Mouse (Mus musculus): ENCODE measurements around the gene Elp4.

- no peak for TF ChIP-seq CEBPB (IDR thresholded peaks at IDR 0.05; ENCODE audit: low read depth)
- TF ChIP-seq CTCF (IDR thresholded peaks at IDR 0.05; ENCODE audit: control insufficient read depth, insufficient read depth, insufficient read length), result no peak
- no peak for TF ChIP-seq FOSL1 (IDR thresholded peaks at IDR 0.05; ENCODE audit: insufficient read depth, low read length, poor library complexity, severe bottlenecking)
- no peak for TF ChIP-seq USF1 (IDR thresholded peaks at IDR 0.05; ENCODE audit: low read depth)
- TF ChIP-seq MAX (IDR thresholded peaks at IDR 0.05), result no peak
- no peak for TF ChIP-seq MYOD1 (IDR thresholded peaks at IDR 0.05; ENCODE audit: control insufficient read depth, insufficient read length, low read depth)
Observed at GRCm38 (mm10) chr2:105953862-105954261, 49.5 kb upstream of the Elp4 start.
